9 mouse cellular contexts compared by ENCODE assay signal in genomic region chr2:152413158-152413764, GRCm38 (mm10). TPM values are rescaled to one million over a fixed set of nuclear protein-coding genes. Genes with fewer than 3 reads are reported as not detected.
A peak's percentile ranks its signal among the peaks of the same experiment; 100 is the strongest.
DNase-seq lines count a peak whose midpoint lies in the region; ATAC-seq and TF ChIP-seq lines count a peak whose summit lies in the region.
"Had no signal": no experiment of that assay in that cellular context is flagged by ENCODE, and none has a peak within 500 bp of the region (broad histone marks: within the 10 kb centered on the region; RNA-seq: fewer than 3 reads in every experiment).

No protein-coding gene starts in this region.

- peak overlapping the region; percentile 91 for H3K4me2 ChIP-seq in kidney, embryonic 16.5 days (replicated peaks; ENCODE audit: low read depth, low read length)
- peak overlapping the region; percentile 90 for H3K4me2 ChIP-seq in midbrain, embryonic 12.5 days (replicated peaks)

- peaks cover 55% of the 10 kb centered on the region for H3K4me1 ChIP-seq in forebrain, embryonic 10.5 days
- H3K4me1 ChIP-seq in kidney, embryonic 16.5 days (ENCODE audit: insufficient read depth, low read length), result peaks cover 34% of the 10 kb centered on the region
- H3K4me1 ChIP-seq in midbrain, embryonic 12.5 days, result peaks cover 43% of the 10 kb centered on the region

- no peak for DNase-seq in layer of hippocampus, adult 2 months (ENCODE audit: low spot score in 2 of 2)
- no peak for DNase-seq in layer of hippocampus, adult 18-20 months (ENCODE audit: low spot score in 2 of 2)
- DNase-seq in forebrain, embryonic 10.5 days (ENCODE audit: extremely low spot score, low spot score), result no peak
- DNase-seq in ovary, adult 18-20 months (ENCODE audit: low spot score), result no peak
- no peak for DNase-seq in MN1 (ENCODE audit: low spot score)

- TF ChIP-seq CTCF in layer of hippocampus, adult 2 months (conservative IDR thresholded peaks at IDR 0.05), result no peak

- ATAC-seq in kidney, embryonic 16.5 days (ENCODE audit: low FRiP score, low TSS enrichment), result no peak
- ATAC-seq in midbrain, embryonic 12.5 days (ENCODE audit: low FRiP score, low read depth), result no peak
- no peak for ATAC-seq in frontal cortex, adult (ENCODE audit: low TSS enrichment)

- peaks cover 10% of the 10 kb centered on the region for H3K9me3 ChIP-seq in forebrain, embryonic 10.5 days
- peaks cover 9% of the 10 kb centered on the region for H3K9me3 ChIP-seq in kidney, embryonic 16.5 days (ENCODE audit: low read length)
- H3K9me3 ChIP-seq in midbrain, embryonic 12.5 days, result peaks cover 9% of the 10 kb centered on the region; the same call in 1 of the 2 replicates

- no peaks in the 10 kb centered on the region for H3K27me3 ChIP-seq in forebrain, embryonic 10.5 days (ENCODE audit: poor library complexity, severe bottlenecking)
- no peaks in the 10 kb centered on the region for H3K27me3 ChIP-seq in kidney, embryonic 16.5 days (ENCODE audit: insufficient read depth, low read length)
- no peaks in the 10 kb centered on the region for H3K27me3 ChIP-seq in midbrain, embryonic 12.5 days

- peaks cover 5% of the 10 kb centered on the region; the same call in 1 of the 2 replicates for H3K36me3 ChIP-seq in forebrain, embryonic 10.5 days (replicated peaks)
- H3K36me3 ChIP-seq in kidney, embryonic 16.5 days (ENCODE audit: insufficient read depth, low read length), result 0 out of 2 replicates have a peak, but pooled peaks cover 5% of the 10 kb centered on the region
- no peaks in the 10 kb centered on the region for H3K36me3 ChIP-seq in midbrain, embryonic 12.5 days

- H3K4me3 ChIP-seq in layer of hippocampus, adult 2 months, result peak overlapping the region; percentile 95
- H3K4me3 ChIP-seq in forebrain, embryonic 10.5 days, result peak overlapping the region; percentile 96
- H3K4me3 ChIP-seq in kidney, embryonic 16.5 days (ENCODE audit: low read length), result peak overlapping the region; percentile 95
- H3K4me3 ChIP-seq in midbrain, embryonic 12.5 days, result peak overlapping the region; percentile 94

- H3K9ac ChIP-seq in kidney, embryonic 16.5 days (replicated peaks; ENCODE audit: low read length), result peak overlapping the region; percentile 99
- H3K9ac ChIP-seq in midbrain, embryonic 12.5 days (replicated peaks), result peak overlapping the region; percentile 97

- WGBS in forebrain, embryonic 10.5 days, result 2% methylated on average over 21 of the region's 21 CpGs
- WGBS in kidney, embryonic 16.5 days, result 2% methylated on average over 21 of the region's 21 CpGs
- WGBS in midbrain, embryonic 12.5 days, result under 1% methylated on average over 21 of the region's 21 CpGs

- peak overlapping the region; percentile 99 for H3K27ac ChIP-seq in layer of hippocampus, adult 2 months
- H3K27ac ChIP-seq in forebrain, embryonic 10.5 days, result peak overlapping the region; percentile 100
- peak overlapping the region; percentile 99 for H3K27ac ChIP-seq in kidney, embryonic 16.5 days (ENCODE audit: low read length)
- peak overlapping the region; percentile 97 for H3K27ac ChIP-seq in midbrain, embryonic 12.5 days (replicated peaks)

RNA-seq across cellular contexts. Expression of gene Zcchc3, which starts 1.6 kb away (rescaled TPM):
- 10 to 100 TPM in 1 of 2 experiments, 1 to 10 TPM in 1; 9.9 to 10.1 TPM for total RNA-seq in layer of hippocampus, adult 2 months (2021)
- total RNA-seq in layer of hippocampus, adult 18-20 months (2021), result 10 to 100 TPM; 10.2 to 10.6 TPM
- 46.5 and 50.0 TPM in 2 replicates for polyA plus RNA-seq in forebrain, embryonic 10.5 days (2016; fragmentation: Nextera tagmentation; extraction: Ambion mirVana)
- polyA plus RNA-seq in kidney, embryonic 16.5 days (2015; fragmentation: Nextera tagmentation; extraction: Ambion mirVana), result 31.5 and 34.2 TPM in 2 replicates
- polyA plus RNA-seq in midbrain, embryonic 12.5 days (2016; fragmentation: Nextera tagmentation; extraction: Ambion mirVana), result 51.3 and 53.3 TPM in 2 replicates

RNA-seq across cellular contexts. Expression of gene 6820408C15Rik, which starts 2.1 kb away (rescaled TPM):
- total RNA-seq in layer of hippocampus, adult 2 months (2021), result 1 to 10 TPM; 2.4 to 3.2 TPM
- 1 to 10 TPM; 1.7 to 2.3 TPM for total RNA-seq in layer of hippocampus, adult 18-20 months (2021)
- polyA plus RNA-seq in forebrain, embryonic 10.5 days (2016; fragmentation: Nextera tagmentation; extraction: Ambion mirVana), result 0.76 and 1.0 TPM in 2 replicates
- 0.67 and 0.85 TPM in 2 replicates for polyA plus RNA-seq in kidney, embryonic 16.5 days (2015; fragmentation: Nextera tagmentation; extraction: Ambion mirVana)
- polyA plus RNA-seq in midbrain, embryonic 12.5 days (2016; fragmentation: Nextera tagmentation; extraction: Ambion mirVana), result 0.54 and 1.1 TPM in 2 replicates

RNA-seq across cellular contexts. Expression of gene Sox12, which starts 15.4 kb away (rescaled TPM):
- 10 to 100 TPM; 16.5 to 19.5 TPM for total RNA-seq in layer of hippocampus, adult 2 months (2021)
- 10 to 100 TPM; 15.0 to 15.6 TPM for total RNA-seq in layer of hippocampus, adult 18-20 months (2021)
- 9.3 and 9.5 TPM in 2 replicates for polyA plus RNA-seq in forebrain, embryonic 10.5 days (2016; fragmentation: Nextera tagmentation; extraction: Ambion mirVana)
- polyA plus RNA-seq in kidney, embryonic 16.5 days (2015; fragmentation: Nextera tagmentation; extraction: Ambion mirVana), result 8.9 and 10.0 TPM in 2 replicates
- 15.6 and 18.7 TPM in 2 replicates for polyA plus RNA-seq in midbrain, embryonic 12.5 days (2016; fragmentation: Nextera tagmentation; extraction: Ambion mirVana)

RNA-seq across cellular contexts. Expression of gene Nrsn2, which starts 36.8 kb away (rescaled TPM):
- total RNA-seq in layer of hippocampus, adult 2 months (2021), result 10 to 100 TPM; 66.3 to 83.0 TPM
- total RNA-seq in layer of hippocampus, adult 18-20 months (2021), result 100 to 1,000 TPM in 1 of 2 experiments, 10 to 100 TPM in 1; 95.7 to 106 TPM
- 1.1 and 2.4 TPM in 2 replicates for polyA plus RNA-seq in forebrain, embryonic 10.5 days (2016; fragmentation: Nextera tagmentation; extraction: Ambion mirVana)
- polyA plus RNA-seq in kidney, embryonic 16.5 days (2015; fragmentation: Nextera tagmentation; extraction: Ambion mirVana), result 0.91 and 1.6 TPM in 2 replicates
- 12.5 and 16.1 TPM in 2 replicates for polyA plus RNA-seq in midbrain, embryonic 12.5 days (2016; fragmentation: Nextera tagmentation; extraction: Ambion mirVana)

RNA-seq across cellular contexts. Expression of gene Defb23, which starts 51.2 kb away (rescaled TPM):
- total RNA-seq in layer of hippocampus, adult 2 months (2021), result not detected
- not detected for total RNA-seq in layer of hippocampus, adult 18-20 months (2021)
- polyA plus RNA-seq in forebrain, embryonic 10.5 days (2016; fragmentation: Nextera tagmentation; extraction: Ambion mirVana), result not detected in 2 replicates
- not detected in 2 replicates for polyA plus RNA-seq in kidney, embryonic 16.5 days (2015; fragmentation: Nextera tagmentation; extraction: Ambion mirVana)
- polyA plus RNA-seq in midbrain, embryonic 12.5 days (2016; fragmentation: Nextera tagmentation; extraction: Ambion mirVana), result not detected in 2 replicates
- total RNA-seq: left cerebral cortex, postnatal 10 days had no signal
